Mouse (Mus musculus) lung, adult 2 months (tissue): ENCODE data around the gene Gnl3l. TPM values are rescaled to one million over a fixed set of nuclear protein-coding genes. Genes with fewer than 3 reads are reported as not detected.

Experiments used
- DNase-seq: peaks from one replicate; pipeline ENCODE4 v3.0.0; 2022
- H3K4me1 ChIP-seq: fragments of 200-500 bp; 2 replicates; pipeline ENCODE4 v1.6.1; 2011; ENCODE audit warnings: low read length; ENCODE audit not compliant: control insufficient read depth, insufficient read depth
- H3K4me3 ChIP-seq: fragments of 200-500 bp; replicated peaks from 2 replicates; pipeline ENCODE3; 2011; ENCODE audit warnings: low read depth, mild to moderate bottlenecking, control low read depth, low read length; ENCODE audit errors: extremely low read depth
- CTCF ChIP-seq: fragments of 200-500 bp; IDR thresholded peaks from 2 replicates; pipeline ENCODE4 v1.5.1; 2011; ENCODE audit warnings: mild to moderate bottlenecking, low read length, control low read depth; ENCODE audit not compliant: insufficient read depth
- POLR2A ChIP-seq: fragments of 200-500 bp; IDR thresholded peaks from 2 replicates; pipeline ENCODE4 v1.6.1; 2011; ENCODE audit warnings: low read depth, mild to moderate bottlenecking, control low read depth, low read length, borderline replicate concordance; ENCODE audit errors: extremely low read depth
- WGBS: fragments of 180-500 bp; shearing (Covaris S2); methylation state at CpG from one replicate; pipeline ENCODE4 v1.1.7; 2018; 5-methylcytosine and 5-hydroxymethylcytosine counted together
- polyA plus RNA-seq: library from polyadenylated mRNA; depleted of rRNA; stranded (reverse); fragments of >200 nt; gene quantifications from 2 replicates; pipeline ENCODE4 v1.2.3, GENCODE M21; 2012; rRNA removed

Gnl3l gene
- polyA plus RNA-seq, 1 experiment = 9.6 TPM

GRCm38 (mm10) chrX:150960702-150961101 lies 56.4 kb downstream of the Gnl3l start:
- Histone ChIP-seq H3K4me3 (no peak overlapping the region), H3K4me1 (0 out of 2 replicates have a peak, but pooled peaks cover 4% of the 10 kb centered on the region)
- 54% methylated on average over 5 of the region's 5 CpGs for WGBS
- DNase-seq = no peak
- TF ChIP-seq POLR2A (no peak), CTCF (peak; percentile 44)

- Histone ChIP-seq H3K4me1 (0 out of 2 replicates have a peak, but pooled peaks cover 4% of the 10 kb centered on the region), H3K4me3 (peak overlapping the region; percentile 41)
- TF ChIP-seq CTCF = peak; percentile 34; the same call in 1 of the 2 replicates
- no peak for TF ChIP-seq POLR2A
- WGBS = 26% methylated on average over 25 of the region's 25 CpGs
- DNase-seq = peak; percentile 50
These were observed 60.4 kb downstream of the Gnl3l start for GRCm38 (mm10) chrX:150956522-150957300.

- TF ChIP-seq POLR2A = no peak
- no peak for TF ChIP-seq CTCF
- 81% methylated on average over 1 of the region's 1 CpGs for WGBS
- DNase-seq = no peak
- Histone ChIP-seq H3K4me3 (no peak overlapping the region), H3K4me1 (0 out of 2 replicates have a peak, but pooled peaks cover 4% of the 10 kb centered on the region)
These were observed 61.1 kb downstream of the Gnl3l start for GRCm38 (mm10) chrX:150956016-150956415.

DNA sequence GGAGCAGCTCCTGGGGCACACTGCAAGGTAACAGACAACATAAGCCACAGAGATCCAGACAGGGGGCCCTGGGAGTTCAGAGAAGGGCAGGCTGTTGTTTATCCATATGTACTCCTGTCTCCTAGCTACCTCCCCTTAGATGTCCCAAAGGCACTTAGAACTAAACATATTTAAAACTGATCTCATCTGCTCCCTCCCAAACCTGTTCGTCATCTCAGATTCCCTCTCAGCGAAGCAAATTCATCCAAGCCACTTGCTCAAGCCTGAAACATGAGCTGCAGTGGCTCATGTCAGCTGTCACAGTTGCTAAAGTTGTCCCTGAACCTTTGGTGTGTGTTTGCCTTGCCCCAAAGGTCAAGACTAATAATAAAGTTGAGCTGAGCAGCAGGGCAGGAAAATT lies 61.7 kb downstream of the Gnl3l start:
- 0 out of 2 replicates have a peak, but pooled peaks cover 4% of the 10 kb centered on the region for H3K4me1 ChIP-seq
- DNase-seq = no peak
- 60% methylated on average over 2 of the region's 2 CpGs for WGBS
- TF ChIP-seq CTCF (no peak), POLR2A (no peak)
- no peak overlapping the region for H3K4me3 ChIP-seq

GRCm38 (mm10) chrX:150954721-150955120 lies 62.4 kb downstream of the Gnl3l start:
- WGBS = 81% methylated on average over 1 of the region's 1 CpGs
- Histone ChIP-seq H3K4me3 (no peak overlapping the region), H3K4me1 (0 out of 2 replicates have a peak, but pooled peaks cover 4% of the 10 kb centered on the region)
- no peak for TF ChIP-seq POLR2A
- no peak for TF ChIP-seq CTCF
- no peak for DNase-seq

Other genes starting within 250 kb of the Gnl3l start
- gene Maged2, start 203.0 kb downstream of the Gnl3l start, polyA plus RNA-seq = 31.8 and 41.1 TPM in 2 replicates
- 5.7 and 7.0 TPM in 2 replicates for gene Fgd1, start 28.8 kb upstream of the Gnl3l start, polyA plus RNA-seq
- 3.8 and 6.4 TPM in 2 replicates for gene Tsr2, start 79.2 kb upstream of the Gnl3l start, polyA plus RNA-seq
- gene Wnk3, start 180.8 kb upstream of the Gnl3l start, polyA plus RNA-seq = 0.19 TPM in 1 of 2 replicates, not detected in the other